Mouse (Mus musculus): ENCODE data around the gene Prss16.

Gene Prss16

DNA sequence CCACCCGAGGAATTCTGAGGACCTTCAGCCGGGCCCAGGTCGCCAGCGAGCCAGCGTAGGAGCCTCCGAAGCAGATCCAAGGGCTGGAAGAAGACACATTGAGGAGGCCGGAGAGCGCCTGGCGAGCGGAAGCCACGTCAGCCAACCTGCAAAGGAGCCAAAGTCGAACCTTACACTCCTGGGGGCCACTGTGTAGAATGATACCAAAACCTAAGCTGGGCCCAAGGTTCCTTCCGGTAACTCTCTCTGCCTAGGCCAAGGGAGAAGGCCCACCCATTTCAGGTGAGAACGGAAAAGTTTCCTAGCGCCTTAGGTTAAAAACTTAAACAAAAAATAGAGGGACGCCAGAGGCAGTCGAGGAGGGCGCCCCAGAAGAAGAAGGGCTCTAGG, 2.4 kb downstream of the Prss16 start:
- DNase-seq (ENCODE audit: low spot score) = no peak

DNA sequence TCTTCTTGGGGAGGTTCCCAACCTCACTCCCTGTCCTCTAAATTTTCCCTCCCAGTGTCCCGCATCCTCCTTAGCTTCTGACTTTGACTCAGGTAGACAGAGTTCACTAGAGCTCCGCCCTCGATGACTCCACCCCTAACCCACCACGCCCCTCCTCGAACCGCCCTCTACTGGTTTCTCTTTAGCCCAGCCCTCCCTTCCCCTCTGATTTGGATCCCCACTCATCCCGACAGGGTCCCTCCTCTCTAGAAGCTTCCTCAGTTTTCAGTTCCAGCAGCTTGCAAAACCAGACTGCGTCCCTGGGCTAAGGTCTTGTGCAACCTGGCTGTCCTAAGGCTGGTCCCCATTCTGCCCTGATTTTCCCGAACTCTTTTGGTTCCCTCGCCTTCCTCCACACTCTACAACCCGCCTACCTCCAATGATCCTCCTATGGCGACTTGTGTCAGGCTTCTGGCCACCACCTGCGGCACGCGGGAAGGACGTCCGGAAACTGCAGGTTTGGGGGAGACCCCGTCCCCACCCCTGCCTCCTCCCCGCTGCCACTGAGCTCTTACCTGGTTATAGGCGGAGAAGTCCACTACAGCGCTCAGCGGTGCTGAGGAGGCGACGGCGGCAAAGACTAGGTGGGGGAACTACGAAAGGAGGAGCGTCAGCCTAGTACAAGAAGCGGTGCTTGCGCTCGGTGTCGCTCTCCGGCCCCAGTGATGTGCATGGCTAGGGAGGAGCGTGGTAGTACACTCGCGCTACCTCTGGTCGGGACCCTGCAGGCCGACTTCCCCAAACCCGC, 3.0 kb downstream of the Prss16 start:
- peak; percentile 40 for DNase-seq (ENCODE audit: low spot score)

GRCm38 (mm10) chr13:22005605-22006333, 3.8 kb downstream of the Prss16 start:
- DNase-seq (ENCODE audit: low spot score) = peak; percentile 58

DNA sequence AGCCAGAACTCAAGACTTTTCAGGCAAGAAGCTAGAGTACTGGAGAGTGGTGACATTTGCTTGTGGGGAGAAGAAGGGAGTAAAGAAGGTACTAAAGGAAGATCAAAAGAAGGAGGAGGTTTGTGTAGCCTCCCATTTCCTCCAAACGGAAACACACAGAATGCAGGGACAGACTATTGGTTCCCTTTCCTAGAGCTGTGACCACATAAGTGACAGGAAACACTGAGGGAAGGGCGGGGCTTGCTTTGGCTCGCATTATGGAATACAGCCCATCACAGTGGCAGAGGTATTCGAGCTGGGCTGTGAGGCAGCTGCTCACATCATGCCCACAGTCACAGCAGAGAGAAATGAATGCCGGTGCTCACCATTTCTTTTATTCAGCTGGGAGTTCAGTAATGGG, 7.7 kb downstream of the Prss16 start:
- DNase-seq (ENCODE audit: low spot score) = no peak

GRCm38 (mm10) chr13:22001346-22001745, 8.2 kb downstream of the Prss16 start:
- DNase-seq (ENCODE audit: low spot score) = no peak

DNA sequence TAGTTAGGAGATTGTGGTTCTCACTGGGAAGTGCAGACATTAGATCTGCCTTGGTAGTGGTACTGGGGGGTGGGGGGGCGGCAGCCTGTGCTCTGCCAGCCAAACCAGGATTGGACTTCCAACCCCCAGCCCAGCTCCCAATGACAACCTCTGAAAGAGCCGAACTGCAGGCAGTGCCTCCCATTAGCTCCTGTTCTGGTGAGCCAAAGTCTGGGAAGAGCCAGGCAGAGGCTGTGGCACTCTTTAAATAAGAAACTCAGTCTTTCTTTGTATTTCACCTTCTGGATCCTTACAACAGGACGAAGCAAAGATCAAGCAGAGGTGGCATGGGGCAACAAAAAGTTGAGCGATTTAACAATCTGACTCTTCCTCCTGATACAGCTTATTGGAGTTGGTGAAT, 10.4 kb downstream of the Prss16 start:
- DNase-seq (ENCODE audit: low spot score) = no peak

DNA sequence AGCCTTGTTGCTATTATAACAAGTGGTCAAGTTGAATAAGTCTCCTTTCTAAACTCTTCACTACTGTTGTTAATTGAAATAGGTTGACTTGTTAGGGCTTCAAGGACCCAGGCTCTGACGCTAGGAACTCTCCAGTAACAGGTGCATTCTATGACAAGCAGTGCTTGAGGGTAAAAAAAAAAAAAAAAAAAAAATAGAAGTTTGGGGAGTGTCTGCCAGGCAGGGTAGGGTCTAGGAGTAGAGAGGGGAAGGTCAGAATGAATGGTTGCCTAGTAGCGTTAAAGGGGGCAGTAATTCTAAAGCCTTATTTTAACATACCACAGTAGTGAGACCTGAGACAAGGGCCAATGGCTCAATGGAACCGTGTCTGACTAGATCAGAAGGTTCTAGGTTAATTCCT, 11.1 kb downstream of the Prss16 start:
- DNase-seq (ENCODE audit: low spot score) = no peak

DNA sequence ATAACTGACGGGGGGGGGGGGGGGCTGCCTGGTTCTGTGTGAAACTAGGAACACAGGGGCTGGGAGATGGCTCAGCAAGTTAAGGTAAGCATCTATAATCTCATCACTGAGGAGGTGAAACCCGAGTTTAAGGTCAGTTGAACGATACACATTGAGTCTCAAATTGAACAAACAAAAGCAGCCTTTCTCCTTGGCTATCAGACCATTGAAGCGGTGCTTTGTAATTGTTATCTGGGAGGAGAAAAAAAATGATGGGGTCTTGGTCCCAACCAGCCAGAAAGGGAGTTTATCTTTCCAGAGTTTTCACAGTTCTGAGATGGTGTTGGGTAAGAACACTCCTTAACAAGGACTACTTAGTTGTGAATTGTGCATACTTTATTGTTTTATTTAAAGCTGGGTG, 11.7 kb downstream of the Prss16 start:
- DNase-seq (ENCODE audit: low spot score) = no peak

DNA sequence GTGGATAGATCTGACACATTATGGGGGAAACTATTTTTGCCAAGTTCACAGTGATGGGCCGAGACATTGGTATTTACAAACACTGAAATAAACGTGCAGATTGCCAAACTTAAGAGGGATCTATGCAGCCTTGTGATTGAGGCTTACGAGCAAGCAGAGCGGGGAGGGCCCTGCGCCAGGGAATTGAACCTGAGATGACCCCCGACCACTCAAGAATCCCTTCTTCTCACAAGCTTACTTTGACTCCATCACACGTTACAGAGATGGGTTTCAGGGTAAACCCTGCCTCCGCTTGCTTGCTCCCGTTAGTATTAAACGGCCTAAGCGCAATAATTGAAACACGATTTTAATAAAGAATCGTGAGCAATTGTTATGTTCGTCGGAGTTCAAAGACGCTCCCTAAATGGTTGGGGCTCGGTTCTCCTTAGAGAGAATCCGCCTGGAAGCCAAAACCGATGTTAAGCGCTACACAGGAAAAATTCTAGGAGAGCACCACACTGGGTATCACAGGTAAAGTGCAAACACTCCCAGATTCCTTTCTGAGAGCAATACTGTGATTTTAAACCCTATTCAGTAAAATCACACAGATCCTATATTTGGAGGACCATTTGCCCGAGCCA, 12.2 kb downstream of the Prss16 start:
- DNase-seq (ENCODE audit: low spot score) = no peak

DNA sequence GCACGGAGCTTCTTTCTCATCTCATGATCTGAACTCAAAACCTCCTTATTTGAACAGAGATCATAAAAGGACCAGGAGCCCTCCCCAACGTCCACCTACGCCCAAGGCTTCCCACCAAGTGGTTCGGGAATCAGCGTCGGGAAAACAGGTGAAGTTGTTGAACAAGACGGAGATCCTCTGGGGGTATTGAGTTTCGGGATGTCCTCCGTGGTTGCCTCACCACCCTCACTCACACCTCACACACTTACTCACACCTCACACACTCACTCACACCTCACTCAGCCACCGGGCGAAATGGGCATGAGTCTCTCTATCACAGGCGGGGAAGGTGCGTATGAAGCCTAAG, 12.7 kb downstream of the Prss16 start:
- DNase-seq (ENCODE audit: low spot score) = no peak

GRCm38 (mm10) chr13:21996101-21996839, 13.3 kb downstream of the Prss16 start:
- no peak for DNase-seq (ENCODE audit: low spot score)

DNA sequence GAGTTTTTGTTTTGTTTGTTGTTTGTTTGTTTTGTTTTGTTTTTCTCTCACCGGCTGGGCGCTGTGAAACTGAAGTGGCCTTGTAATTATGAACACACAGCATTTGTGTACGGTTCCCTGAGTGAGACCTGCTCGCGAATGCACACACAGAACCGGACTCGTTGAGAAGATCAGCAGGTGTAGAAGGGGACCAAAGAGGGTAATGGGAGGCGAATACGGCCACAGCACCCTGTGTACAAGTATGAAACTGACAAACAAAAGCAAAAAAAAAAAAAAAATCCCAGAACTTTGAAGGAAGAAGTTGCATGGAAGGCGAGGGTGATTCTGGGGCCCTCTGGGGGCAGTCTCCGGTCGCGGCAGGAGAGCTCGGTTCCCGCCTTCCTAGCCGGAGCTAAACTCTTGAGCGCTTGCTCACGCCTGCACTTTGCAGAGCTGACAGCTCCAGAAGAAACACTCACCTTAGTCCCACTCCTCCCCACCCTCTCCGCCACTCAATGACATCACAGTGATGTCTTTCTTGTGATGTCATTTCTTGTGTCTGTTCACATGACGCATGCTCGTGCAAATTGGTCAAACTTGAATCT, 14.1 kb downstream of the Prss16 start:
- no peak for DNase-seq (ENCODE audit: low spot score)

DNA sequence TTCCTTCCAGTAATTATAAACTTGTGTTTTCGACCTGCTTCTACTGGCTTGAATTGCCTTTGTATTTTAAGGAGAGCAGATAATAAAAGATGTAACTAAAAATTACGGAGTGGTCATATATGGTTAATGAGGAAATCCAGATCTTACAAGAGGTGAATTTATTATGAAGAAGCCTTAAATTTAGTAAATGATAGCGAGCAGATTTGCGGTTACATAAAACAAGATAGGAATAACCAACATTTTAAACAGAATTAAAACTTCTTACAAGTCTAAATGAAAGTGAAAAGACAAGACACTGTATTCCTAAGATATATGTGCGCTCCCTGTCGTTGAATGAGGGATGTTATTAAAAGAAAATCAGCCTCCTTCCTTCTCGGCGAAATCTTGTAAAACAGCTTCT, 14.6 kb downstream of the Prss16 start:
- DNase-seq (ENCODE audit: low spot score) = no peak

DNA sequence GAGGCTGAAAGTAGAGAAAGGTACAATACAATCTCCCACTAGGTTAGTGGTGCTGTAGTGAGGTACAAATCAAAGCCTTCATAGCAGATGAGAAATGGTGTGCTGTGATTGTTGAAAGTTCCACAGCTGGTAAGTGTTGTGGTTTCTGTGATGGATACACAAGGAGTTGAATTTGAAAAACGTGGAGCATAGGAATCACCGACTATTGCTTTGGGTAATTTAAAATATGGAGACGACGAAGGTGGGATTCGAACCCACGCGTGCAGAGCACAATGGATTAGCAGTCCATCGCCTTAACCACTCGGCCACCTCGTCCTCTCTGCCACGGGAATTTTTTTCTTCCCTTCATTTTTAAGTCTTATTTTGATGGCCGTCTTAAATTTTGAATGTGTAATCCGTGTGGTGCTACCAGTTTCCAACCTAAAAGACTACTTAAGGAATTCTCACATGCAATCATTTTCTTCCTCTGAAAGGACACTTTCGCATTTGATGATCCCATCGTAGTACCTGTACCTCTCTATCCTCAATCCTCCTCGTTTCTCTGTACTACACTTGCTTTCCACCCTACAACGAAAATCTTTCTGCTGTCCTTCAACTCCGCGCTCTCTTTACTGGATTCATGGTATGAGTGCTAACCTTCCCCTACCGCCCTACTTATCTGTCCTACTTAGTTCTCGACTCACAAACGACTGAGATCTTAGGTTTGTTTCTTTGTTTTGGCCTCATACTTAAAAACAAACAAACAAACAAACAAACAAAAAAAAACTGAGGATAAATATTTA, 15.4 kb downstream of the Prss16 start:
- DNase-seq (ENCODE audit: low spot score) = no peak

GRCm38 (mm10) chr13:21992550-21992949, 17.0 kb downstream of the Prss16 start:
- no peak for DNase-seq (ENCODE audit: low spot score)

DNA sequence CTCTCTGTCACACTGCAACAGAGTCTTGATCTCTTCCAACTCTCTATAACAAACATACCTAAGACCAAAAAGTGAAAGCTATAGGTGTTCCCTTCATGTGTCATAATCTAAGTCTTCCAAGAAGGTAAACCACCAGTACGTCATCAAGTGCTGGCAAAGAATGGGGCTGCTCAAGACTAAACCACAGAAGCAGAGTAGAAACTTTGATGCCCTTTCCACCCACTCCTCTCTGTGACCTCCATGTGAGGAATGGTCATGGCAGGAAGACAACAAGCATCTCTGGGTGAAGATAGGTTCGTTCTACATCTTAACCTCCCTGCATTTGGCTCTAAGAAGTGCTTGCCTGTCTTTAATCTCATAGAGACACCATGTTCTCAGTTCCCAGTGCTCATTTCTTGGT, 25.1 kb downstream of the Prss16 start:
- no peak for DNase-seq (ENCODE audit: low spot score)

DNA sequence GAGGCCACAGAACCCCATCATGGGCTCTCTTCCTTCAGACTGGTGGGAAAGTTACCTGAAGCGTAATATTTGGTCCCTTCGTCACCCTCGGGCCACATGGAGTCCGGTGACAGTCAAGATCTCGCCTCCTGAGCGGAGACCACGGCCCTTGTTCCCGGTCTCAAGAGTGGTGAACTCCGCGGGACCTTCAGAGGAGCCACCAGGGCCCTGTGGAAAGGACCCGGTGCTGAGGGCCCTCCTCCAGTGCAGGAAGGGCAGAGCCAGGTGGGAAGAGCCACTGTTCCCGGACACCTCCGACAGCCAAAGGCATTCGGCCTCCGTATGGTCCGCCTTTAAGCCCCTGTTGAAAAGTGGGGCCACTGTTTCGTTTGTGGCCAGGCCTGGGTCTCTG, 27.7 kb downstream of the Prss16 start:
- DNase-seq (ENCODE audit: low spot score) = no peak

DNA sequence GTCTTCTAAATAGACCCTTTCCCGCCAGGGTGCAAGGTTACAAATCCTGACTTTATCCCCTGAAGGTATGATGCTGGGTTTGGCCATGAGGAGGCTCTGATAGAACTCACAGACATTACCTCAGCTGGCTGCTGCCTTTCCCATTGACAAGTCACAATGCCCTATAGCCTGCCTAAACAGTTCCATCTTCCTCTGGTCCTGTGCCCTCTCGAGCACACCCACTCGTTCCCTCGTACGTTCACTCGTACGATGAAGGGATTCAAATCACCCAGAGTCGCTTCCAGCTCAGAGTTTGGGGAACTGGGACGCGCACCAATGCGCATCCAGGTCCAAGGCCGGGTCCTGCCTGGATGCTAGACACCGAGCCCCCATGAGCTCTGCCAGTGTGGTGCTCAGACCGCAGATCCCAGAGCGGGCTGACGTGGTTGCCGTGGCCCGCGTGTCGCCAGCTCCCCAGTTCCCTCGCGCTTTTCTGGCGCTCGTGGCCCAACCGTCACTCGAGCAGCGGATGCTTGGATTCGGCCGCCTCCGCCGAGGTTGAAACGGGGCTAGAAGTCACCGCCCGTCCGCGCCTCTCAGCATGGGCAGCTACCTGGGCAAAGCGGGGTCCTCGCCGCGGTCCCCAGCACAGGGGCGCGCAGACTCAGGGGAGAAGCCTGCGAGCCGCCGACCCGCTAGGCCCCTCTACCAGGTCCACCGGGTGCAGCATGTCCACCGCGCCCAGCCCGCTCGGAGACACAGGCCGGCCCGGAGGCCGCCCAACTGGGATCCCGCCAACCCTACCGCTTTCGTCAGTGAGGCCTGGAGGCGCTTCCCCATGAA, 28.4 kb downstream of the Prss16 start, which contains the start of gene Pom121l2:
Gene Pom121l2, plus strand, starts transcription at position 214 of the 822 bp plus-strand sequence.
- DNase-seq (ENCODE audit: low spot score) = peak; percentile 58

DNA sequence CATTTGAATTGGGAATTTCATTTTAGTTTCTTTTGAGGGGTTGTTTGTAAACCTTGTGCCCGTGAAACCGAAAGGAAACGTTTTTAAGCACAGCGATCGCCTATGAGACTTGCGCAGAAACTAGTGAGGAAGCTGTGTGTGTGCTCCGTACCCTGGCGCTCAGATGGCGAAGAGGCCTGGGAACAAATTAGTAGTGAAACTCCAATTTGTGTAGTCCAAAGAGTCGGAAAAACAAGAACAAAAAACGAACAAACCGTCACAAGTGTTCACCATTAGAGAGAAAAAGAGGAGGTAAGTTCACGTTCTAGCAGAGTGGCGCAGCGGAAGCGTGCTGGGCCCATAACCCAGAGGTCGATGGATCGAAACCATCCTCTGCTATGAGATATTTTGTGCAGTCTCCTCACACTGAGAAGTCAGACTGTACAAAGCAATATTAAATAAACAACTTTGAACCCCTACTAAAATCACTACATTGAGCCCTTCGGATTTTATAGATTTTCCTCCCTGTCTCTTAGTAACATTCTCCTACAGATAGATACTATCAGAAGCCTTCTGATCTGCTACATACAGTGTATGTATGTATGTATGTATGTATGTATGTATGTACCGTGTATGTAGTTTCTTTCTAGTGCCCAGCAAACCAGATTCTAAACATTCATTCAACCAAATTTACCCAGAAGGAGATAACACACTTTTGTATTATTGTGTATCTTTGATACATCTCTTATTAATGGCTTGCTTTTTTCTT, 34.6 kb downstream of the Prss16 start:
- peak; percentile 49 for DNase-seq (ENCODE audit: low spot score)

Measured in ovary, postnatal 36 days (tissue).